Comparison of ENCODE assay signal across 27 mouse cellular contexts in genomic region chr2:121756336-121756735, GRCm38 (mm10). TPM values are rescaled to one million over a fixed set of nuclear protein-coding genes. Genes with fewer than 3 reads are reported as not detected.
A peak's percentile ranks its signal among the peaks of the same experiment; 100 is the strongest.
DNase-seq lines count a peak whose midpoint lies in the region; ATAC-seq and TF ChIP-seq lines count a peak whose summit lies in the region.
"Had no signal": no experiment of that assay in that cellular context is flagged by ENCODE, and none has a peak within 500 bp of the region (broad histone marks: within the 10 kb centered on the region; RNA-seq: fewer than 3 reads in every experiment).

No protein-coding gene starts in this region.

- no peak overlapping the region for H3K4me3 ChIP-seq in hindbrain, embryonic 13.5 days
- no peak overlapping the region for H3K4me3 ChIP-seq in forebrain, embryonic 13.5 days
- H3K4me3 ChIP-seq: erythroblast, embryonic 14.5 days; intestine, embryonic 15.5 days; midbrain, embryonic 15.5 days had no signal

- H3K9ac ChIP-seq in hindbrain, embryonic 13.5 days = no peak overlapping the region
- no peak overlapping the region for H3K9ac ChIP-seq in forebrain, embryonic 13.5 days
- H3K9ac ChIP-seq: forebrain, postnatal 0 days; intestine, embryonic 15.5 days; liver, embryonic 14.5 days; midbrain, embryonic 15.5 days had no signal

- no peak overlapping the region for H3K4me2 ChIP-seq in hindbrain, embryonic 13.5 days
- H3K4me2 ChIP-seq in forebrain, embryonic 13.5 days = no peak overlapping the region
- H3K4me2 ChIP-seq: intestine, embryonic 15.5 days; midbrain, embryonic 15.5 days had no signal

- in situ Hi-C loops in Patski (cut with MboI; ENCODE audit: low pct_unique_long_range_greater_than_20kb) = no loop called here

- CTCF ChIA-PET in Patski (lab: Charles Lee) = no interaction called here

- H3K27me3 ChIP-seq in Patski = peaks cover 7% of the 10 kb centered on the region
- no peaks in the 10 kb centered on the region for H3K27me3 ChIP-seq in hindbrain, embryonic 13.5 days
- H3K27me3 ChIP-seq in forebrain, embryonic 13.5 days = no peaks in the 10 kb centered on the region
- H3K27me3 ChIP-seq: intestine, embryonic 15.5 days; midbrain, embryonic 15.5 days had no signal

- DNase-seq in 416B (ENCODE audit: low read depth) (peak; percentile 3), ES-CJ7 (ENCODE audit: low read depth, low spot score) (peak; percentile 58), Patski (ENCODE audit: low read depth, low spot score) (no peak)
- DNase-seq in c-Kit-positive CD71-positive TER-119-positive erythroid progenitor cells, embryonic 14.5 days (ENCODE audit: low spot score) = peak; percentile 13
- DNase-seq in heart, postnatal 36 days = no peak
- DNase-seq: adrenal gland, postnatal 10 days; cerebellum, adult 18-20 months; cerebellum, postnatal 14 days; forebrain, postnatal 0 days; heart, postnatal 14 days; kidney, adult 2 months; kidney, postnatal 4 days; left cerebral cortex, postnatal 4 days; lung, adult 2 months; lung, postnatal 10 days; right cerebral cortex, adult 18-20 months; thymus, adult 2 months; thymus, postnatal 36 days had no signal

- no peaks in the 10 kb centered on the region for H3K36me3 ChIP-seq in hindbrain, embryonic 13.5 days
- no peaks in the 10 kb centered on the region for H3K36me3 ChIP-seq in forebrain, embryonic 13.5 days (ENCODE audit: poor library complexity, severe bottlenecking)
- H3K36me3 ChIP-seq: intestine, embryonic 15.5 days; midbrain, embryonic 15.5 days had no signal

- POLR2A ChIA-PET in Patski (lab: Charles Lee) = no interaction called here

- TF ChIP-seq CTCF in Patski (IDR thresholded peaks at IDR 0.05) = peak; percentile 22

- no peaks in the 10 kb centered on the region for H3K9me3 ChIP-seq in hindbrain, embryonic 13.5 days
- no peaks in the 10 kb centered on the region for H3K9me3 ChIP-seq in forebrain, embryonic 13.5 days (replicated peaks)
- H3K9me3 ChIP-seq: intestine, embryonic 15.5 days; midbrain, embryonic 15.5 days had no signal

- no peak overlapping the region for H3K27ac ChIP-seq in hindbrain, embryonic 13.5 days
- no peak overlapping the region for H3K27ac ChIP-seq in forebrain, embryonic 13.5 days
- H3K27ac ChIP-seq: hindbrain, postnatal 0 days; intestine, embryonic 15.5 days; liver, embryonic 14.5 days; midbrain, embryonic 15.5 days had no signal

- no peak for ATAC-seq in Patski
- no peak for ATAC-seq in hindbrain, embryonic 13.5 days (ENCODE audit: low FRiP score)
- ATAC-seq in forebrain, embryonic 13.5 days = no peak
- ATAC-seq: forebrain, postnatal 0 days; hindbrain, postnatal 0 days; intestine, embryonic 15.5 days; midbrain, embryonic 15.5 days had no signal

- WGBS in hindbrain, embryonic 13.5 days = 100% methylated on average over 1 of the region's 1 CpGs
- WGBS in forebrain, embryonic 13.5 days = 96% methylated on average over 1 of the region's 1 CpGs

- H3K4me1 ChIP-seq in hindbrain, embryonic 13.5 days (replicated peaks) = peaks cover 14% of the 10 kb centered on the region
- H3K4me1 ChIP-seq in forebrain, embryonic 13.5 days = peaks cover 11% of the 10 kb centered on the region
- H3K4me1 ChIP-seq: intestine, embryonic 15.5 days had no signal

- intact Hi-C loops in heart, postnatal 36 days (cut with DNase I) = no loop called here

RNA-seq across cellular contexts. Expression of gene Frmd5, which starts 50.6 kb away (rescaled TPM):
- 0.23 TPM for polyA plus RNA-seq in Patski (2021)
- 28.8 and 33.0 TPM in 2 replicates for polyA plus RNA-seq in hindbrain, embryonic 13.5 days (2015; fragmentation: Nextera tagmentation; extraction: Ambion mirVana)
- 100 to 1,000 TPM; 131 to 163 TPM for total RNA-seq in heart, postnatal 36 days (2021)
- polyA plus RNA-seq in forebrain, embryonic 13.5 days (2015; fragmentation: Nextera tagmentation; extraction: Ambion mirVana) = 28.3 and 29.6 TPM in 2 replicates
- total RNA-seq: granulocyte monocyte progenitor cell, adult 5-6 weeks; neutrophil, adult 5-6 weeks had no signal
- polyA plus RNA-seq: erythroblast, embryonic 14.5 days had no signal

Comparison
In these comparisons a context has a peak if more than half of its experiments do, and no peak if none do; other contexts are left out.
1. DNase-seq: peak in 416B (single experiment), ES-CJ7 (single experiment) and c-Kit-positive CD71-positive TER-119-positive erythroid progenitor cells, embryonic 14.5 days (single experiment); none in Patski (single experiment) and heart, postnatal 36 days (0 of 2).
2. RNA of gene Frmd5, which starts 50.6 kb away (polyA plus RNA-seq): 28.8 to 33.0 TPM in hindbrain, embryonic 13.5 days and 28.3 to 29.6 TPM in forebrain, embryonic 13.5 days; 0.23 TPM in Patski (single experiment); every median in the first group is over 10 times any median in the second.